Mouse (Mus musculus) kidney, embryonic 15.5 days (tissue): ENCODE measurements around the gene Emb. TPM values are rescaled to one million over a fixed set of nuclear protein-coding genes. Genes with fewer than 3 reads are reported as not detected.
A peak's percentile ranks its signal among the peaks of the same experiment; 100 is the strongest.

Experiments used
- ATAC-seq: fragments of 200-750 bp; cut with Nextera tagmentation; replicated peaks from 2 replicates; pipeline ENCODE4 v1.8.0; 2017; ENCODE audit warnings: moderate TSS enrichment; ENCODE audit not compliant: low FRiP score
- H3K27ac ChIP-seq: fragments of 300-500 bp; sonication (generic); 2 replicates; pipeline ENCODE4 v1.5.1; 2015; ENCODE audit warnings: mild to moderate bottlenecking, inconsistent platforms
- H3K27me3 ChIP-seq: fragments of 300-500 bp; sonication (generic); 2 replicates; pipeline ENCODE4 v1.6.1; 2015; ENCODE audit warnings: inconsistent platforms
- H3K36me3 ChIP-seq: fragments of 300-500 bp; sonication (generic); 2 replicates; pipeline ENCODE4 v1.6.1; 2015; ENCODE audit warnings: inconsistent platforms
- H3K4me1 ChIP-seq: fragments of 300-500 bp; sonication (generic); 2 replicates; pipeline ENCODE4 v1.6.1; 2015; ENCODE audit warnings: inconsistent platforms
- H3K4me2 ChIP-seq: fragments of 300-500 bp; sonication (generic); 2 replicates; pipeline ENCODE4 v1.6.1; 2015; ENCODE audit warnings: moderate library complexity, mild to moderate bottlenecking, inconsistent platforms
- H3K4me3 ChIP-seq: fragments of 300-500 bp; sonication (generic); replicated peaks from 2 replicates; pipeline ENCODE4 v1.5.1; 2015; ENCODE audit warnings: mild to moderate bottlenecking, inconsistent platforms
- H3K9ac ChIP-seq: fragments of 300-500 bp; sonication (generic); 2 replicates; pipeline ENCODE4 v1.6.1; 2015; ENCODE audit warnings: mild to moderate bottlenecking, inconsistent platforms
- H3K9me3 ChIP-seq: fragments of 300-500 bp; sonication (generic); replicated peaks from 2 replicates; pipeline ENCODE4 v1.6.1; 2016; ENCODE audit warnings: inconsistent platforms
- WGBS: fragments of 180-500 bp; shearing (Covaris S2); methylation state at CpG from one replicate; pipeline ENCODE4 v1.1.7; 2015; ENCODE audit warnings: mixed read lengths; 5-methylcytosine and 5-hydroxymethylcytosine counted together
- polyA plus RNA-seq: library from polyadenylated mRNA; unstranded; fragments of >200 nt; fragmentation: Nextera tagmentation; extraction: Ambion mirVana; gene quantifications from 2 replicates; pipeline ENCODE4 v1.2.1, GENCODE M21; 2015

The Emb gene
- polyA plus RNA-seq, 1 experiment from 2014 or later: 41.0 TPM

- H3K27me3 ChIP-seq: peaks cover 13% of the 10 kb centered on the region; the same call in 1 of the 2 replicates
- no peak overlapping the region for H3K4me2 ChIP-seq
- no peaks in the 10 kb centered on the region for H3K9me3 ChIP-seq
- H3K4me1 ChIP-seq: peaks cover 16% of the 10 kb centered on the region
- H3K9ac ChIP-seq: no peak overlapping the region
- no peaks in the 10 kb centered on the region for H3K36me3 ChIP-seq
- no peak overlapping the region for H3K27ac ChIP-seq
- no peak overlapping the region for H3K4me3 ChIP-seq
- WGBS: 57% methylated on average over 5 of the region's 5 CpGs
- ATAC-seq: no peak
Observed at GRCm38 (mm10) chr13:117223125-117223524, 14.8 kb downstream of the Emb start.

DNA sequence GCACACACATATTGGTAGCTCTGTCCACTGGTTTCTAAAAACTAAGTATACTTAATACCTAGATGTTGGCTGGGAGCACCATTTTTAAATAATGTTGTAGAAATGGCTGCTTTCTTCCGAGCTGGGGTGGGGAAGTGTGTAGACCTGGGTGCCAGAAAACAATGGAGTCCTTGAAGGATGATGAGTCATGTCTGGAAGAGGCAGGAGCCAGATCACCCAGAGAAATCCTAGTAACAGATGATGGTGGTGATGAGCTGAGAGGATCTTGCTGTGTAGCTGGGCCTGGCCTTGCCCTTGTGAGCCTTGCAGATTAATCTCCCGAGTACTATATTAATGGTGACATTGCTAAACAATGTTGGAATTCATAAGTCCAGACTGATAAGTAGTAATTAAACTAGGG, 16.6 kb downstream of the Emb start:
- 70% methylated on average over 2 of the region's 2 CpGs for WGBS
- no peak for ATAC-seq
- H3K9ac ChIP-seq: no peak overlapping the region

GRCm38 (mm10) chr13:117225561-117225960, 17.2 kb downstream of the Emb start:
- no peak overlapping the region for H3K9ac ChIP-seq
- 76% methylated on average over 6 of the region's 6 CpGs for WGBS
- H3K4me1 ChIP-seq: peaks cover 10% of the 10 kb centered on the region
- no peak overlapping the region for H3K4me2 ChIP-seq
- H3K27ac ChIP-seq: no peak overlapping the region
- H3K4me3 ChIP-seq: no peak overlapping the region
- H3K9me3 ChIP-seq: no peaks in the 10 kb centered on the region
- ATAC-seq: no peak
- H3K36me3 ChIP-seq: no peaks in the 10 kb centered on the region
- H3K27me3 ChIP-seq: peaks cover 8% of the 10 kb centered on the region; the same call in 1 of the 2 replicates

More for the DNA sequence above, 16.6 kb downstream of the Emb start:
- Histone ChIP-seq H3K27me3 (peaks cover 13% of the 10 kb centered on the region; the same call in 1 of the 2 replicates), H3K4me1 (peaks cover 16% of the 10 kb centered on the region), H3K9me3 (no peaks in the 10 kb centered on the region), H3K4me3 (no peak overlapping the region), H3K4me2 (no peak overlapping the region), H3K27ac (no peak overlapping the region), H3K36me3 (no peaks in the 10 kb centered on the region)

DNA sequence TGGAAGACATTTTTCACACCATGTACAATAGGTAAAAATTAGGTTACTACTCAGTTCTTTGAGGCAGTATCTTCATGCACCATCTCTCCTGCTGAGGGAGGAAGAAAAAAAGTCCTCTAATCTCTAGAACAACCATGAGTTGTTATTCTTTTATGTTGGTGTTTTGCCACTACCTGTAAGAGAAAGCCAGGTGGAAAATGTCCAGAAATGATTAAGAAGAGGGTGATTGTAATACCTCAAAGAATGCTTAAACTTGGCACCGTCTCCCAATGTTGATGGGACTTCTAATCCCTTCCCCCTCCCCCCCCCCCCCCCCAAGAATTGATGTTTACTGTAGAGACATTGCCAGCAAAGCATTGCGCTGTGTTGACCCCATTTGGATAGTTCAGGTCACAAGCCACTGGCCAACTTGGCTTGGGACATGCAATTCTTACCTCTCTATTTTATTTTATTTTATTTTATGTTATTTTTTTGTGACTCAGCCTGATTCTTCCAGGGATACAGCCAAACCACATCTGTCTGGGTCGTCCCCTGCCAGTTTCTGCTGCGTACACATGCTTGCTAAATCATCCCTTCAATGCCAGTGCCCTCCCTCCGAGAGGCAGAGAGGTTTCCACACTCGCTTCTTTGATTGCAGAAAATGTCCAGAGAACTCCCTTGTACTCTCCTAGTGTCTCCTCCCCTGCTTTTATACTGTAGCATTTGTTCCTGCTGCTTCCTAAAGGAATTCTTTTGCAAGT, 22.2 kb downstream of the Emb start:
- ATAC-seq: no peak
- Histone ChIP-seq H3K27ac (no peak overlapping the region), H3K27me3 (no peaks in the 10 kb centered on the region), H3K4me3 (no peak overlapping the region), H3K4me1 (peaks cover 16% of the 10 kb centered on the region), H3K9me3 (no peaks in the 10 kb centered on the region), H3K36me3 (no peaks in the 10 kb centered on the region), H3K9ac (no peak overlapping the region), H3K4me2 (no peak overlapping the region)
- 68% methylated on average over 6 of the region's 6 CpGs for WGBS

- ATAC-seq: no peak
- Histone ChIP-seq H3K4me3 (no peak overlapping the region), H3K27me3 (no peaks in the 10 kb centered on the region), H3K9me3 (no peaks in the 10 kb centered on the region), H3K27ac (peak overlapping the region; percentile 75), H3K9ac (no peak overlapping the region), H3K4me2 (no peak overlapping the region), H3K4me1 (peaks cover 23% of the 10 kb centered on the region), H3K36me3 (no peaks in the 10 kb centered on the region)
- 89% methylated on average over 8 of the region's 8 CpGs for WGBS
Observed at GRCm38 (mm10) chr13:117233808-117234207, 25.5 kb downstream of the Emb start.

DNA sequence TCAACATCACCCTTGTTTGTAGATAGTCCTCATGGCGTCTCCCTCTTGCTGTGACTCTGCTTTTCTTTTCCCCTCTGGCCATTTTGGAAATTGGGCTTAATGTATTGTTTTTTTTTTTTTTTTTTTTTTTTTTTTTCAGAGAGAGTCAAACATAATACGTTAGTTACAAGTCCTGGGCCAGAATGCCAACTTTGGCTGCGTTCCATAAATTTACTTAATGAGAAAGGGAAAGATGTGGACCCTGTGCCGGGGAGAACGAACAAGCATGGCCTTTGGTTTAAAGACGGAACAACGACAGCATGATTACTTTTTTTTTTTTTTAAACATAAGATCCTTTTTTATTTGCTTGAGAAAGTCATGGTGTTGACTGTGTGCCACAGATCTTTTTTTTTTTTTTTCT, 26.1 kb downstream of the Emb start:
- Histone ChIP-seq H3K4me3 (no peak overlapping the region), H3K4me1 (peaks cover 23% of the 10 kb centered on the region), H3K27ac (0 out of 2 replicates have a peak overlapping the region, but pooled peaks have one; percentile 18), H3K9ac (no peak overlapping the region), H3K27me3 (no peaks in the 10 kb centered on the region), H3K36me3 (no peaks in the 10 kb centered on the region), H3K9me3 (no peaks in the 10 kb centered on the region), H3K4me2 (no peak overlapping the region)
- WGBS: 61% methylated on average over 7 of the region's 7 CpGs
- no peak for ATAC-seq

GRCm38 (mm10) chr13:117235530-117236212, 27.3 kb downstream of the Emb start:
- Histone ChIP-seq H3K4me2 (peak overlapping the region; percentile 23; the same call in 1 of the 2 replicates), H3K9ac (no peak overlapping the region), H3K4me3 (no peak overlapping the region), H3K9me3 (no peaks in the 10 kb centered on the region), H3K27me3 (no peaks in the 10 kb centered on the region), H3K4me1 (peaks cover 23% of the 10 kb centered on the region), H3K27ac (peak overlapping the region; percentile 24), H3K36me3 (no peaks in the 10 kb centered on the region)
- ATAC-seq: peak; percentile 92
- WGBS: 23% methylated on average over 11 of the region's 11 CpGs

- Histone ChIP-seq H3K4me1 (peaks cover 19% of the 10 kb centered on the region), H3K27me3 (no peaks in the 10 kb centered on the region), H3K4me3 (no peak overlapping the region), H3K4me2 (no peak overlapping the region), H3K9ac (no peak overlapping the region), H3K9me3 (no peaks in the 10 kb centered on the region), H3K36me3 (no peaks in the 10 kb centered on the region), H3K27ac (no peak overlapping the region)
- ATAC-seq: no peak
- 93% methylated on average over 4 of the region's 4 CpGs for WGBS
Observed at GRCm38 (mm10) chr13:117237111-117237510, 28.8 kb downstream of the Emb start.

GRCm38 (mm10) chr13:117242063-117242462, 33.7 kb downstream of the Emb start:
- Histone ChIP-seq H3K27ac (no peak overlapping the region), H3K4me1 (no peaks in the 10 kb centered on the region), H3K36me3 (no peaks in the 10 kb centered on the region), H3K9me3 (no peaks in the 10 kb centered on the region), H3K4me2 (no peak overlapping the region), H3K27me3 (no peaks in the 10 kb centered on the region), H3K4me3 (no peak overlapping the region), H3K9ac (no peak overlapping the region)
- ATAC-seq: no peak
- WGBS: 89% methylated on average over 3 of the region's 3 CpGs

DNA sequence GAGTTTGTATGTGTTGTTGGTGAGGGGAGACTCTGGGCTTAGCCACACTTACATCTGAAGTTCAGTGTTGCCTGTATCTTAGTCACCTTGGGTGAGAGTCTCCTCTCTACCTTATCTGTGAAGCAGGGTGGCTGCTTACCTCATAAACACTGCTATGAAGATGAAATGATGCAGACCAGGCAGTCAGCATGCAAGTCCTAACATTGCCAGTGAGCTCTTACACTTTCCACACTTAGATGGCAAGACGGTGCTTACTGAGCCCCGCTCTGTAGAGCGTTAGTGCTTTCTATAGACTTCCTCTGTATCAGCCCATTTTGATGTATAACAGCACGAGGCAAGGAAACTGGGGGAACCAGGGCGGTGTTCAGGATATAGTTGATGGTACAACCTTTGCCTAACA, 34.3 kb downstream of the Emb start:
- 87% methylated on average over 5 of the region's 5 CpGs for WGBS
- no peak overlapping the region for H3K4me3 ChIP-seq
- no peaks in the 10 kb centered on the region for H3K27me3 ChIP-seq

DNA sequence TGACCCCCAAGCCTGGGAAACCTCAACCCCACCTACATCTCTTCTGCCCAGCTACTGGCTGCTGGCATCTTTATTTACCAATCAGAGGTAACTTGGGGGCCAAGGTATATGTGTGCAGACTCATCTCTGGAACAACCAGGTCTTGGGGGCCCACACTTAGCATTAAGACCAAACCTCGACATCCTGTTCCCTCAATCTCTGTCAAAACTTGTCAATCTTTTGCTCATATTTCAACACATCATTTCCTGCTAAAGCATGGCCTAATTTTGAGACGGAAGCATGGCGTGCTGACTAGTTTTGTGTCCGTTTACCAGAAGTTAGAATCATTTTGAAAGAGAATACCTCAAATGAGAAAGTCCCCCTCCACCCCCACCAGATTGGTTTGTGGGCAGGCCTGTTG, 52.4 kb downstream of the Emb start:
- Histone ChIP-seq H3K4me1 (no peaks in the 10 kb centered on the region), H3K27ac (no peak overlapping the region), H3K36me3 (no peaks in the 10 kb centered on the region), H3K9me3 (no peaks in the 10 kb centered on the region), H3K9ac (no peak overlapping the region), H3K27me3 (no peaks in the 10 kb centered on the region), H3K4me3 (no peak overlapping the region), H3K4me2 (no peak overlapping the region)
- no peak for ATAC-seq
- 87% methylated on average over 4 of the region's 4 CpGs for WGBS

More for the DNA sequence above, 34.3 kb downstream of the Emb start:
- Histone ChIP-seq H3K4me1 (no peaks in the 10 kb centered on the region), H3K27ac (no peak overlapping the region), H3K9ac (no peak overlapping the region), H3K9me3 (no peaks in the 10 kb centered on the region), H3K4me2 (no peak overlapping the region), H3K36me3 (no peaks in the 10 kb centered on the region)
- no peak for ATAC-seq

GRCm38 (mm10) chr13:117266156-117266555, 57.8 kb downstream of the Emb start:
- Histone ChIP-seq H3K27me3 (no peaks in the 10 kb centered on the region), H3K36me3 (0 out of 2 replicates have a peak, but pooled peaks cover 2% of the 10 kb centered on the region), H3K4me1 (no peaks in the 10 kb centered on the region), H3K4me2 (no peak overlapping the region), H3K9ac (no peak overlapping the region), H3K27ac (no peak overlapping the region), H3K4me3 (no peak overlapping the region), H3K9me3 (no peaks in the 10 kb centered on the region)
- 66% methylated on average over 2 of the region's 2 CpGs for WGBS
- no peak for ATAC-seq
